Mouse (Mus musculus): ENCODE results near the gene Stk38l.
"Not testable (repeated sequence)": the region's sequence is repeated elsewhere in the genome, so short reads cannot be mapped to it uniquely, and the experiment has no call there.

Gene Stk38l

DNA sequence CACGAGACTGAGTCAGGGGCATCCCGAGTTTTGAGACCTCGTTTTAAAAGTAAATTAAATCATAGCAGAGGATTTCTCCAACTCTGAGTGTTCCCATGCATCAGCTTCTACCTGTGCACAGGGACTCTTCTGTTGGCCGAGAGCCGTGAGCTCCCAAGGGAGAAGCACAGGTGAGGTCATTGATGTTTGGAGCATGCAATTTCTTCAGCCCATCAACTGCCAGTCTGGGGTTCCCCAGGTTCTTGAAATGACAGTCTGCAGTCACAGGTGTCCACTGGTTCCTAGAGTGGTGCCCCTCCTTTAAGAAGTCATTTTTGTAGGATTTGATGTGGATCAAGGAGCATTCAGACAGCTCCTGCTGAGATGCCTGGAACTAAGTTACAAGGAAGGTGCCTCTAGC, 46.0 kb downstream of the Stk38l start:
- no peak for DNase-seq (ENCODE audit: low read depth)

- DNase-seq (ENCODE audit: low read depth) = not testable (repeated sequence)
Measured at GRCm38 (mm10) chr6:146775864-146776263, 51.1 kb downstream of the Stk38l start.

DNA sequence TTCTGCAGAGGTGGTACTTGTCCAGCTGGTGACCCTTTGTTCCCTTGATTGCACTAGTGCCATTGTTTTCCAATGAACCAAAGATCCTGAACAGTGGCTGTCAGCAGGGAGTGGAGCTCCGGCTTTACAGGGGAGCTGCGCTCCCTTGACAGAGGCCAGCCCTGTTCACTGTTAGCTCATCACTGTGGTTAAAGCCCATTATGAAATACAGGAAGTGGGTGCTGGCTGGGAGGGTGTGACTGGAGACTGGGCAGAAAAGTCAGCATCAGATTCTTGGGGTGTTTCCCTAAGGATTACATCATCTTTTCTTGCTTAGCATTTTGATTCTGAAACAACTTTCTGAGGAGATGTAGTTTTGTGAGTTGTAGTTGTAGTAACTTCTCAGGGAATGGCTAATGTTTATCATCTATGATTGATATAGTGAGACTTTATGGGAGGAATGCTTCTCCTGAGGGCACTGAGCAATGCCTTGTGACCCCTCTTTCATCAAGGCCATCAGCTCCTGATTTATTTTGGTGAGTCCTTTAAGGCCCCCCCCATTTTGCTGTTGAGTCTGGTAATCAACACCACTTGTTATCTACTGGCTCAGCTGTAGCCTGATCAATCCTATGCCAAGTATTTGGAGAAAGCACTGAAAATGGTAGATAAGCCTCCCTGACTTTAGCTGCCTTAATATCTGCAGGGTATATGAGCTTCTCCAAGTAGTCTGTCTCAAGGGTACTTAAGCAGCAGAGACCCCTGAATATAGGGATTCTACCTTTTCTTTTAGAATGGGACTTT, 52.0 kb downstream of the Stk38l start:
- DNase-seq (ENCODE audit: low read depth) = peak; percentile 68

GRCm38 (mm10) chr6:146778055-146778454, 53.3 kb downstream of the Stk38l start:
- no peak for DNase-seq (ENCODE audit: low read depth)

GRCm38 (mm10) chr6:146781566-146781965, 56.8 kb downstream of the Stk38l start:
- DNase-seq (ENCODE audit: low read depth) = no peak

- no peak for DNase-seq (ENCODE audit: low read depth)
Measured at GRCm38 (mm10) chr6:146793527-146793926, 68.7 kb downstream of the Stk38l start.

DNA sequence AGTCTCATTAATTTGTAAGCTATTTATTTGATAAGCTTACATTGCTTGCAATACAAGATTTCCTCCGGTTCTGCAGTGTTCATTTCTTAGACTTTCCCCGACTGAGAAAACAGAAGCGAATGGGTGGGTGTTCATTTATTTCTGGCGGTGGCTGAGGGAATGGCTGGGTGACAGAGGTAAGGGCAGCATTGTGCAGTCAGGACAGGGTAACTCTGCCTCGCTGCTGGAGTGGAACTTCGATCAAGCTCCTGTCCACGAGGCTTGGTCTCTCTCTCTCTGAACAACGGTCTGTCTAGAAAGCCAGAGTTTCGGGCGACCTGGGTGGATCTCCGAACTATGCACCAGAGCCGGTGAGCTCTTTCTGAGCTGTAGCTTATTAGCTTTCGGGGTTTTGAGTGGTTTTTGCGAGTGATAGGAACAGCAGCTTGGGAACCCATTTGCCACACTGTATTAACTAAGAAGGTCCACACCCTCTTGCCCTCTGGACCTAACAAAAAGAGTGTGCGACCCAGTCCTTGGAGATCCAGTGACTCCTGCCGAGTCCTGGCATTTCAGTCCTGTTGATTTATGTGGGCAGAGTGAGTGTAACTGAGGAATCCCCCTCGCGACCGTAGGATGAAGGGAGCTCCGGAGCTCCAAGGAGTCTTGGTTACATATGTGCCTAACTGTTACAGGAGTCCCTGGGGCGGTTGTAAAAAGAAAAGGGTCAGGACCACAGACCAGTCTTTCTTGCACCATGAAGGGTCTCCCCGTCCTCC, 70.5 kb downstream of the Stk38l start:
- DNase-seq (ENCODE audit: low read depth) = no peak

GRCm38 (mm10) chr6:146795924-146796545, 71.2 kb downstream of the Stk38l start, which contains the start of gene Arntl2:
Arntl2 (plus strand) TSS chr6:146796055.
- peak; percentile 59 for DNase-seq (ENCODE audit: low read depth)

DNA sequence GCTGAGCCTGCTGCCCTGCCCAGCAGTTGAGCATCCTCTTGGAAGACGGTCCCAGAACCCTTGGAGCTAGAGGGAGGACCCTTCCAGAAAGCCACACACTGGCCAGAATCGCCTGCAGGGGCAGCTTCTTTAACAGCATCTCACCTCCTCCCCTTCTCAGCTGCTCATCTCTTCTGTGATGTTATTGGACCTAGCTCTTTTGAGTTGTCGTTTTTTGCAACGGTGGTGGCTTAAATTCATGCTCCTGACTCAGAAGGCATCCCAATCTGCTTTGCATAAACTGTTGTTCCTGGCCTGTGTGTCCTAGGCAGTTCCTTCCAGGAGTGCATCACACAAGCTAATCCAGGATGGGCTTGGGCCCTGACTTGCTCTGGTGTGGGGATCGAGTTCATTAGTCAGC, 72.7 kb downstream of the Stk38l start:
- DNase-seq (ENCODE audit: low read depth) = no peak

DNA sequence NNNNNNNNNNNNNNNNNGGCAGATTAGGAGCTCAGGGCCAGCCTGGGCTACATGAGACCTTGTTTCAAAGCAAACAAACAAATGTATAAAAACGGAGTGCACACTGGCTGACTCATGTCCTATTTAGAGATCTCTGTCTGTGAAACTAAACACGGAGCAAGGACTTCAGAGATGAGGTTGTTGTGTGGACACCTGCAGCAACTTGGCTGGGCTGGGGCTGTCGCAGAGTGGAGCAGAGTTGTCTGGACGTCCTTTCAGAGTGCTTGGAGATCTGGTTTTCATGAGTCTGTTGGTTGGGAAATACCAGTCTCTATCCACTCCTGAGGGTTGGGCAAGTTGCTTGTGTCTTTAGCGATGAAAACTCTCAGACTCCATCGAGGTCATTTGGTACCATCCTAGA, 85.2 kb downstream of the Stk38l start:
- no peak for DNase-seq (ENCODE audit: low read depth)

DNA sequence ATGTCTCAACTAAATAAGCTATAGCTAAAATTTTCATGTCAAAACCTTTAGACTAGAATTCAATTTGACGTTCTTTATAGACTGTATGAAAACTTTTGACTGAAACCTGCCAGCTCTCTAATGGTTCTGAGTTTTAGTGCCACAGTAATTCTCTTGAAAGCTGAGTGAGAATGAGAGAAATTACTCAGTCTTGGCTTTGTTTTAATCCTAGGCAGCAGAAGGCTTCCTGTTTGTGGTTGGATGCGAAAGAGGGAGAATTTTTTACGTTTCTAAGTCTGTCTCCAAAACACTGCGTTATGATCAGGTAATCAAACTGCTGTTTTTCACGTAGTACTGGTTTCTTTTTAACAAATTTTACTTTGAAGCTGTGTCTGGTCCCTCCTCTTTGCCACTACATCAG, 88.2 kb downstream of the Stk38l start:
- peak; percentile 52 for DNase-seq (ENCODE audit: low read depth)

- no peak for DNase-seq (ENCODE audit: low read depth)
Measured at GRCm38 (mm10) chr6:146820177-146820965, 95.6 kb downstream of the Stk38l start.

- DNase-seq (ENCODE audit: low read depth) = no peak
Measured at GRCm38 (mm10) chr6:146821958-146822357, 97.2 kb downstream of the Stk38l start.

DNA sequence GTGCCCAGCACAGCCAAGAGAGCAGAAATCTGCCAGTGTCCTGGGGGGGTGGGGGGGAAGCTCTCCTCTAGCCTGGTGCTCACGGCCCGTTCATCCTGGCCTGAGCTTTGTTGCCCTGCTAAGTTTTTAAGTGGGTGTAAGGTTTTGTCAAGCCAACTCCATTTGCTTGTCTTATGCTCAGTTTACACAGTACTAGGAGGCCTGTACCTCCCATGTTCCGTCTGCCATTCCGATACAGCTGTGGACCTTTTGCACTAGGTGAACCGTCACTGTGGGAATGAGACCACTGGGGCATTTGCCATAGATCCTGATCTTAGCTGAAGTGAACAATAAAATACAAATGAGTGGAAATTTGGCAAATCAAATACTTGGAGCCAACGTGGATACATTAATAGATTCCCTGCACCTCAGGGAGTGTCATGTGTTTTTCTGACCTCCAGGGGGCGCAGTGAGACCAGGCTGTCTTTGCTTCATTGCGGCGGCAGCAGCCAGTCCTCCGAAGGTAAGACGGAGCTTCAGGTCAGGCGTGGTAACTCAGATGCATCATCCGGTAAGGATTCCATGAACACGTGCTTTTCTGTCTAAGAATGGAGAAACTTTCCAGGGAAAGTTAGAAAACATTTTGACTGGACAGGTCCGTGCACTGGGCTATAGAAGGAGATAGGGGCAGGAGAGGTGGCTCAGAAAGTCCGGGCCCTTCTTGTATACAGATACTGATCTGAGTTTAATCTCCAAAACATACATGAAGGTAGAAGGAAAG, 100.1 kb downstream of the Stk38l start:
- peak; percentile 70 for DNase-seq (ENCODE audit: low read depth)

- DNase-seq (ENCODE audit: low read depth) = no peak
Measured at GRCm38 (mm10) chr6:146825487-146825773, 100.6 kb downstream of the Stk38l start.
